Mouse (Mus musculus) C2C12 (cell line): ENCODE measurements at regions not wholly inside any gene's neighbourhood (a gene's known extent, or its start where the extent isn't known, plus 50 kb on each side); places are given as distances from the start of the nearest gene placed in this dataset.

ENCODE experiments used
- H3K27me3 ChIP-seq: one replicate; pipeline ENCODE4 v1.6.1; 2011; ENCODE audit not compliant: control insufficient read depth, insufficient read depth, insufficient read length
- H3K36me3 ChIP-seq: one replicate; pipeline ENCODE4 v1.6.1; 2011; ENCODE audit not compliant: control insufficient read depth, insufficient read depth
- H3K4me3 ChIP-seq: one replicate; pipeline ENCODE4 v1.5.1; 2011; ENCODE audit warnings: mild to moderate bottlenecking, control low read depth; ENCODE audit not compliant: poor library complexity, insufficient read depth, severe bottlenecking
- H3K79me2 ChIP-seq: one replicate; pipeline ENCODE4 v1.6.1; 2011; ENCODE audit not compliant: control insufficient read depth, insufficient read depth
- H3K79me3 ChIP-seq: one replicate; pipeline ENCODE4 v1.6.1; 2011; ENCODE audit warnings: low read depth, control low read depth
- H3ac ChIP-seq: one replicate; pipeline ENCODE3; 2011; ENCODE audit warnings: low read depth; ENCODE audit not compliant: control insufficient read depth, insufficient read length
- CEBPB ChIP-seq: IDR thresholded peaks from one replicate; pipeline ENCODE4 v1.6.1; 2011; ENCODE audit warnings: low read depth, mild to moderate bottlenecking, control low read depth, moderate library complexity
- CTCF ChIP-seq: IDR thresholded peaks from one replicate; pipeline ENCODE4 v1.5.1; 2011; ENCODE audit not compliant: control insufficient read depth, insufficient read depth, insufficient read length
- FOSL1 ChIP-seq: IDR thresholded peaks from one replicate; pipeline ENCODE4 v1.8.0; 2011; ENCODE audit warnings: mild to moderate bottlenecking, low read length; ENCODE audit not compliant: poor library complexity, insufficient read depth, severe bottlenecking
- MAX ChIP-seq: IDR thresholded peaks from one replicate; pipeline ENCODE4 v1.6.1; 2011; ENCODE audit warnings: mild to moderate bottlenecking, control low read depth
- MYOD1 ChIP-seq: IDR thresholded peaks from one replicate; pipeline ENCODE4 v1.6.1; 2011; ENCODE audit warnings: low read depth; ENCODE audit not compliant: control insufficient read depth, insufficient read length
- MYOG ChIP-seq: IDR thresholded peaks from one replicate; pipeline ENCODE4 v1.6.1; 2011; ENCODE audit not compliant: control insufficient read depth, insufficient read length; ENCODE audit errors: extremely low read depth
- USF1 ChIP-seq: IDR thresholded peaks from one replicate; pipeline ENCODE4 v1.6.1; 2011; ENCODE audit warnings: low read depth, mild to moderate bottlenecking, control low read depth, moderate library complexity

GRCm38 (mm10) chr17:85881046-85881445 is 193.0 kb upstream of the Six2 start:
- Histone ChIP-seq H3K36me3 (no peaks in the 10 kb centered on the region), H3K79me3 (no peaks in the 10 kb centered on the region), H3K79me2 (no peaks in the 10 kb centered on the region), H3ac (no peak overlapping the region), H3K4me3 (no peak overlapping the region), H3K27me3 (peaks cover 4% of the 10 kb centered on the region)
- TF ChIP-seq MAX (no peak), MYOG (no peak), MYOD1 (no peak), USF1 (no peak), CTCF (no peak), FOSL1 (no peak), CEBPB (no peak)

GRCm38 (mm10) chr17:85877426-85877825 is 189.4 kb upstream of the Six2 start:
- peaks cover 4% of the 10 kb centered on the region for H3K27me3 ChIP-seq
- no peak overlapping the region for H3ac ChIP-seq
- no peaks in the 10 kb centered on the region for H3K79me3 ChIP-seq
- no peaks in the 10 kb centered on the region for H3K36me3 ChIP-seq
- H3K79me2 ChIP-seq, result no peaks in the 10 kb centered on the region
- H3K4me3 ChIP-seq, result no peak overlapping the region
- TF ChIP-seq CTCF, result no peak
- TF ChIP-seq MYOG, result no peak
- TF ChIP-seq MAX, result no peak
- no peak for TF ChIP-seq USF1
- no peak for TF ChIP-seq MYOD1
- TF ChIP-seq FOSL1, result no peak
- TF ChIP-seq CEBPB, result no peak

DNA sequence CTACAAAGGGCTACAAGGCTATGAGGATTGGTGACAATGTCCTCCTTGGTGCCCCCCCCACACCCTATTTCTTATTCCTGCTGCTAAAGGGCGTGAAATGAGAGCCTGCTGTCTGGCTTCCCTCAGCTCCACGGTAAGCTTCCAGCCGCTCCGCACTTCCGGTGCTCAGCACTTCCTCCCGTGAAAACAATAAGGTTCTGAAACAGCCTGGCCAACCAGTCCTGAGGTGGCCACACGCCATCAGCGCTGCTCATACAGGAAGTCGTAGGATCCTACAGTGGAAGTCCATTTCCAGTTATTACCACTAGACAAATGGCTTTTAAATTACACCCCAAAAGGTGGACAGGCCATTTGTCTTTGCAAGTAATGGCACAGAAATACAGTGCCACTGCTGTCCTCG is 188.8 kb upstream of the Six2 start:
- no peaks in the 10 kb centered on the region for H3K27me3 ChIP-seq
- no peaks in the 10 kb centered on the region for H3K79me3 ChIP-seq
- no peaks in the 10 kb centered on the region for H3K36me3 ChIP-seq
- H3K4me3 ChIP-seq, result no peak overlapping the region
- H3K79me2 ChIP-seq, result no peaks in the 10 kb centered on the region
- H3ac ChIP-seq, result no peak overlapping the region
- no peak for TF ChIP-seq CEBPB
- TF ChIP-seq MYOD1, result no peak
- no peak for TF ChIP-seq USF1
- no peak for TF ChIP-seq FOSL1
- TF ChIP-seq CTCF, result no peak

DNA sequence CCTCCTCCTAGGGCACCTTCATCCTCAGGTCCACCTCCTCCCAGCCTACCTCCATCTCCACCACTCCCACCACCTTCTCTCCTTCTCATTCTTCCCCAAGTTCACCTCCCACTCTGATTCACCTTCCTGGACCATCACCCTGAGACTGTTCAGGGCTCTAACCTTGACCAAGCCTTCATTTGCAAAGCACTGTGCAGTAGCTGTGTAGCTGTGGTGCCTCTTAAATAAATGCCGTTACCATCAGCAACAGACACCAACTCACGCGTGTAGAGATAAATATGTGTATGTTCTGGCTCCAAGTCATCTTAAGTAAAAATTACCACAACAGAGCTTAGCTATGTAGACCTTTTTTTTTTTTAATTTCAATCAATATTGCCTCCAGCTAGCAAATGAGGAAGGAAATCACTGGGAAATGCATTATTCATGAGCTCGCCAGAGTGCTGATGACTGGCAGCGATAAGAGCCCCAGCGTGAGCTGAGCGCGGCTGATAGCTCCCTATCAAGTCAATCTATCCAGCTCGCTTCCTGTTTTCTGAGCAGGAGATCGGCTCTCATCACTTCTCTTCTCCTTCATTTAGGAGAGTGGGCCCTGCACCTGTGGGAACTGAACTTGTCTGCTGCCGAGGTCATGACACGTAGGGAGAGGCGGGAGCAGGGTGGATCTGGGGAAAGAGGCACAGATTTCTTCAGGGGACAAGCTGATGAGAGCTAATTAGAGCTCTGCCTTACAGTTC is 185.9 kb upstream of the Six2 start:
- no peak for TF ChIP-seq FOSL1
- TF ChIP-seq MYOD1, result no peak
- no peak for TF ChIP-seq CEBPB
- TF ChIP-seq USF1, result no peak
- no peak for TF ChIP-seq CTCF
- TF ChIP-seq MYOG, result no peak
- no peaks in the 10 kb centered on the region for H3K27me3 ChIP-seq
- H3K36me3 ChIP-seq, result no peaks in the 10 kb centered on the region
- no peak overlapping the region for H3ac ChIP-seq
- H3K4me3 ChIP-seq, result no peak overlapping the region
- H3K79me3 ChIP-seq, result no peaks in the 10 kb centered on the region
- H3K79me2 ChIP-seq, result no peaks in the 10 kb centered on the region

DNA sequence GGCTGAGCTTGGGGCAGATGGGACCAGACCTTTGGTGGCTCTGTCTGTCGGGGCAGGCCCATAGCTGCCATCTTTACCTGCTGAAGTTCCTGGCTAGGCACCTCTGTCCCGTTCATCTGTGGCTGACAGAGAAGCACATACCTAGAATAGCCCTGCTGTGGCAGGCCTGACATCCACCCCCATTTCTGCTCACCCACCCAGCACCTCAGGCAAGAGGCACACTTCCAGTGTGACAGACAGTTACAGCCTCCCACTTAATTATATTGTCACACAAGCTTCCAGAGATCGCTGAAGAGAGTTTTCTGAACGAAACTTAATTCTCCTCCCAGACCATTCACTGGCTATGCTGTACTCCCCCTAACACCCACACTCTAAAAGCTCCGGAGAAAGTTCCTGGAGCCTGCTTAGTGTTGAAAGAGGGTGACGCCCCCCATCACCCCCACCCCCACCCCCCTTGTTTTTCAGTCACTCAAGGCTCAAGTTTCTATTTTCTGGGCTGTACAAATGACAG is 184.9 kb upstream of the Six2 start:
- Histone ChIP-seq H3ac (no peak overlapping the region), H3K79me2 (no peaks in the 10 kb centered on the region), H3K4me3 (no peak overlapping the region), H3K36me3 (no peaks in the 10 kb centered on the region), H3K27me3 (no peaks in the 10 kb centered on the region), H3K79me3 (no peaks in the 10 kb centered on the region)
- TF ChIP-seq USF1, result no peak
- no peak for TF ChIP-seq CTCF
- TF ChIP-seq CEBPB, result no peak
- TF ChIP-seq MAX, result no peak
- TF ChIP-seq MYOD1, result no peak
- TF ChIP-seq MYOG, result no peak

DNA sequence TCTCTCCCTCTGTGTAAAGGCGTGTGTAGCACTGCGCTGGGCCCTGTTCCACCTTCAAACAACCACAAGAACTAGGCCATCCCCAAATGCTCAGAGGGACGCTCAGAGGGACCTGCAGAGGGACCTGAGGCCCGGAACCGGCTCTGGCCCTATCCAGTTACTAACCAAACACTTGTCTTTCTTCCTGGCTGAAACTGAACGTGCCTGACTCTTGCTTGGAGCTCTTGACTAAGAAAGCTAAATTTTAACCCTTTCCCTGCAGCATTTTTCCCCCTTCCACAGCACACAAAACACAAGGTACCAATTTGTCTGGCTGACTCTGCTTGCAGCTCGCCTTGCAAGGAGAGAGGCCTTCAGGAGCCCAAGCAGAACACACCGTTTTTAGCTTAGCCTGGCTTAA is 182.3 kb upstream of the Six2 start:
- H3K27me3 ChIP-seq, result no peaks in the 10 kb centered on the region

More for the DNA sequence above, 182.3 kb upstream of the Six2 start:
- TF ChIP-seq MYOG, result no peak
- TF ChIP-seq CEBPB, result no peak
- no peak for TF ChIP-seq FOSL1
- no peak for TF ChIP-seq MAX
- TF ChIP-seq USF1, result no peak
- no peak for TF ChIP-seq CTCF
- no peak for TF ChIP-seq MYOD1
- no peaks in the 10 kb centered on the region for H3K36me3 ChIP-seq
- H3ac ChIP-seq, result no peak overlapping the region
- no peaks in the 10 kb centered on the region for H3K79me2 ChIP-seq
- no peak overlapping the region for H3K4me3 ChIP-seq
- no peaks in the 10 kb centered on the region for H3K79me3 ChIP-seq
